Mouse (Mus musculus) heart, embryonic 12.5 days (tissue): ENCODE results near the gene Gna11. TPM values are rescaled to one million over a fixed set of nuclear protein-coding genes. Genes with fewer than 3 reads are reported as not detected.
A peak's percentile ranks its signal among the peaks of the same experiment; 100 is the strongest.

Source experiments
- ATAC-seq: fragments of 200-750 bp; cut with Nextera tagmentation; 2 replicates; pipeline ENCODE4 v1.8.0; 2017; ENCODE audit warnings: moderate TSS enrichment, moderate library complexity; ENCODE audit not compliant: insufficient number of reproducible peaks, low FRiP score
- H3K27ac ChIP-seq: fragments of 300-500 bp; sonication (generic); 2 replicates; pipeline ENCODE4 v1.5.1; 2016; ENCODE audit warnings: mild to moderate bottlenecking, moderate library complexity; ENCODE audit not compliant: poor library complexity, severe bottlenecking
- H3K27me3 ChIP-seq: fragments of 300-500 bp; sonication (generic); replicated peaks from 2 replicates; pipeline ENCODE4 v1.6.1; 2016; ENCODE audit warnings: mild to moderate bottlenecking, moderate library complexity
- H3K36me3 ChIP-seq: fragments of 300-500 bp; sonication (generic); 2 replicates; pipeline ENCODE4 v1.6.1; 2016; ENCODE audit warnings: mild to moderate bottlenecking, moderate library complexity
- H3K4me1 ChIP-seq: fragments of 300-500 bp; sonication (generic); replicated peaks from 2 replicates; pipeline ENCODE4 v1.6.1; 2016; ENCODE audit warnings: mild to moderate bottlenecking
- H3K4me2 ChIP-seq: fragments of 300-500 bp; sonication (generic); 2 replicates; pipeline ENCODE4 v1.6.1; 2016; ENCODE audit warnings: mild to moderate bottlenecking, moderate library complexity
- H3K4me3 ChIP-seq: fragments of 300-500 bp; sonication (generic); 2 replicates; pipeline ENCODE4 v1.5.1; 2016; ENCODE audit warnings: mild to moderate bottlenecking
- H3K9ac ChIP-seq: fragments of 300-500 bp; sonication (generic); 2 replicates; pipeline ENCODE4 v1.6.1; 2016; ENCODE audit warnings: mild to moderate bottlenecking, moderate library complexity
- H3K9me3 ChIP-seq: fragments of 300-500 bp; sonication (generic); replicated peaks from 2 replicates; pipeline ENCODE4 v1.6.1; 2016; ENCODE audit warnings: mild to moderate bottlenecking, moderate library complexity
- WGBS: fragments of 180-500 bp; shearing (Covaris S2); methylation state at CpG from one replicate; pipeline ENCODE4 v1.1.7; 2016; 5-methylcytosine and 5-hydroxymethylcytosine counted together
- polyA plus RNA-seq: library from polyadenylated mRNA; unstranded; fragments of >200 nt; fragmentation: Nextera tagmentation; extraction: Ambion mirVana; gene quantifications from 2 replicates; pipeline ENCODE4 v1.2.1, GENCODE M21; 2016

The Gna11 gene
- polyA plus RNA-seq, 1 experiment from 2014 or later: 58.4 TPM

DNA sequence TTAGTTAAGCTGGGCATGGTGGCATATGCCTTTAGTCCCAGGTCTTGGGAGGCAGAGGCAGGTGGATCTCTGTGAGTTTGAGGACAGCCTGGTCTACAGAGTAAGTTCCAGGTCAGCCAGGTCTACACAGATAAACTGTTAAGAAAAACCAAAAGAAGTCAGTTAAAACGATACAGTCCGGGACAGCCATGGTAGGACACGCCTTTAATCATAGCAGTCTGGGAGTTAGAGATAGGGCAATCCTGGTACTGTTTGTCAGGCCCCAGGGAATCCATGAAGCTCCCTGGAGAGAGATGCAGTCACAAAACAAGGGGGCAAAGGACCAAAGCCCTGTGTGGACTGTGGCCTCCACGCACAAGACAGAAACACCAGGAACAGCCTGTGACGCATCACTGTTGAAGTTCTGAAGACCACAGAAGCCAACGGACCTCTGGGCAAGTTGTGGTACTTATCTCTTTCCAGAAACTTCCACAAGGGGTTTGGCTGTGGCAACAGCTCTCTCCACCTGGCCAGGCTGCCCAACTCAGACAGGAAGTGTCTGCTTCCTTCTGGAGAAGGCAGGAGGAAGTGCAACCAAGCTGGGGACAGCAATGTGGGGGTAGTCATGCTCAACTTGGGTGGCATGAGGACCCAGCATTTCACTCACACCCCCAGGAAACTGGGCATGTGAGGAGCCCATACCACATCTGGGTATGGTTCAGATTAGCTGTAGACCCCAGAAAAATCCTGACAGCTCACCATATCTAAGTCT, 25.6 kb downstream of the Gna11 start:
- H3K4me1 ChIP-seq: peaks cover 11% of the 10 kb centered on the region
- no peaks in the 10 kb centered on the region for H3K9me3 ChIP-seq
- H3K4me2 ChIP-seq: no peak overlapping the region
- 0 out of 2 replicates have a peak, but pooled peaks cover 2% of the 10 kb centered on the region for H3K36me3 ChIP-seq
- H3K27ac ChIP-seq: no peak overlapping the region
- H3K4me3 ChIP-seq: no peak overlapping the region
- H3K27me3 ChIP-seq: no peaks in the 10 kb centered on the region
- no peak overlapping the region for H3K9ac ChIP-seq
- 62% methylated on average over 6 of the region's 6 CpGs for WGBS
- ATAC-seq: no peak

DNA sequence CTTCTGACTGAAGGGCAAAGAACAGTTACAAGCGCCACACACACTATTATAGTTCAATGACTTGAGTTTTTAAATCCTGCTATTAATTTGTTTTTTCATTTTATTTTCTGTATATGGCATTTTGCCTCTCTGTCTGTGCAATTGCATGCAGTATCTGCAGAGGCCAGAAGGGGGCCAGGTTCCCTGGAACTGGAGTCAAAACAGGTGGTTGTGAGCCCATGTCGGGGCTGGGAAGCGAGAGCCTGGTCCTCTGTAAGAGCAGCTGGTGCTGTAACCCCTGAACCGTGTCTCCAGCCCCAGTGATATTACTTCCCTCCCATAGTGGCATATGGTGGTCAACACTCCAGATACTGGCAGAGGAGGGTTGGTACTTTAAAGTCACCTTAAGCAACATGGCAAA, 26.4 kb downstream of the Gna11 start:
- Histone ChIP-seq H3K27me3 (no peaks in the 10 kb centered on the region), H3K9ac (no peak overlapping the region), H3K36me3 (0 out of 2 replicates have a peak, but pooled peaks cover 4% of the 10 kb centered on the region), H3K4me2 (no peak overlapping the region), H3K27ac (no peak overlapping the region), H3K4me1 (peaks cover 3% of the 10 kb centered on the region; the same call in 1 of the 2 replicates), H3K9me3 (0 out of 2 replicates have a peak, but pooled peaks cover 6% of the 10 kb centered on the region), H3K4me3 (no peak overlapping the region)
- no peak for ATAC-seq
- WGBS: 18% methylated on average over 4 of the region's 4 CpGs

DNA sequence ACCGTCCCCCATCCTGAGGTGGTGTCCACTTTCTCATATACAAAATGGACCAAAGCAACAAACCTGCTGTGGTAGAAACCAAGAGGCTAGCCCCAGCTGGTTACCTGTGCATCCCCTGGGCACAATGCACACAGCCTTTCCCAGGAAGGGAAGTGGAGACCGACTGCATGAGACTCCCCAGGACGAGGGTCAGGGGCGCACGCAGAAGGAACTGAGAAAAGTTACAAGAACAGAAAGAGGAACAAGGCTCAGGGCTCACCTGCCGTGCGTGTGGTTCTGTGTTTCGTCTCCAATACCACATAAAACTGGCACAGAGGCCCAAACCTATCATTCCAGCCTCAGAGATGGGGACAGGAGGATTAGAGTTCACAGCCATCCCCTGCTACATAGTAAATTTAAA, 27.8 kb downstream of the Gna11 start:
- no peaks in the 10 kb centered on the region for H3K4me1 ChIP-seq
- H3K4me2 ChIP-seq: no peak overlapping the region
- H3K36me3 ChIP-seq: 0 out of 2 replicates have a peak, but pooled peaks cover 4% of the 10 kb centered on the region
- no peak overlapping the region for H3K27ac ChIP-seq
- H3K4me3 ChIP-seq: no peak overlapping the region
- WGBS: 72% methylated on average over 8 of the region's 8 CpGs
- 0 out of 2 replicates have a peak, but pooled peaks cover 6% of the 10 kb centered on the region for H3K9me3 ChIP-seq
- no peak for ATAC-seq
- peaks cover 8% of the 10 kb centered on the region for H3K27me3 ChIP-seq
- no peak overlapping the region for H3K9ac ChIP-seq

DNA sequence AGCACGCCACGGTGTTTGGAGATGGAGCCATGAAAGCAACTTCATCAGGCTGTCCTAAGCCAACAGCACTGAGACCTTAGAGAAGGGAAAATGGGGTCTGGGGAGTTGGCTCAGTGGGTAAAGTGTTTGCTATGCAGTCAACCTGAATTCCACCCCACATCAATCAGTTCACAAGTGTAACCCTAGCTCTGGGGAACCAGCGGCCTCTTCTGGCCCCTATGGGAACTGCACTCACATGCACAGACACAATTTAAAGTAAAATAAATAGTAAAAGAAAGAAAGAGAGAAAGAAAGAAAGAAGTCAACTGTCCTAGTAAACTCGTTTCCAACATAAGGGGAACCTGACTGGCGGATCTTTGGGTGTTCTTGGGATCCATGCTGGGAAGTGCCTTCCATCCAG, 31.2 kb downstream of the Gna11 start:
- no peak for ATAC-seq
- 83% methylated on average over 5 of the region's 5 CpGs for WGBS
- 0 out of 2 replicates have a peak, but pooled peaks cover 6% of the 10 kb centered on the region for H3K9me3 ChIP-seq
- H3K9ac ChIP-seq: no peak overlapping the region
- H3K4me1 ChIP-seq: no peaks in the 10 kb centered on the region
- 0 out of 2 replicates have a peak, but pooled peaks cover 4% of the 10 kb centered on the region for H3K36me3 ChIP-seq
- H3K4me2 ChIP-seq: no peak overlapping the region
- H3K4me3 ChIP-seq: no peak overlapping the region
- H3K27ac ChIP-seq: no peak overlapping the region
- H3K27me3 ChIP-seq: peaks cover 23% of the 10 kb centered on the region

DNA sequence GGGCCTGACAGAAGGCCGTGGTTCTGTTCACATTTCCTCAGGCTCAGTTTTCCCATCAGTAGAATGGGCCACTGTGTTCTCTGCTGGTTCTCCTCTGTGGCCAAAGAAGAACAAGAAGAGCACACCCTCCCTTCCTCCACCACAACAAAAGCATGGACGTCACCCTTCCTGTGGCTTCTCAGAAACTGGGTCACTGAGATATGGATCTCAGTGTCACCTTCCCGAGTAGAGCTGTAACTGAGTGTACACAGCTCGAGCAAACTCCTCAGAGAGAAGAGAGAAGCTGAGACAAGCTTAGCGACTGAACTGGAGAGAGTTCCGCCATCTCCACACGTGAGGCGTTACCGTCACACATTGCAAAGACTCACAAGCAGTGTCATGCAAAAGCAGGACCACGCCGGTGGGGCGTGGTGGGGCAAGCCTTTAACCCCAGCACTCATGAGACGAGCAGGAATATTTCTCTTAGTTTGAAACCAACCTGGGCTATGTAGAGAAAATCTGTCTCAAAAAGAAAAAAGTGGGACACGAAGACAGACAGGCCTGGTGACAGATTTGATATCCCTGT, 34.7 kb downstream of the Gna11 start:
- Histone ChIP-seq H3K4me1 (no peaks in the 10 kb centered on the region), H3K36me3 (0 out of 2 replicates have a peak, but pooled peaks cover 4% of the 10 kb centered on the region), H3K9ac (no peak overlapping the region), H3K4me2 (no peak overlapping the region), H3K27me3 (peaks cover 23% of the 10 kb centered on the region), H3K27ac (no peak overlapping the region), H3K9me3 (0 out of 2 replicates have a peak, but pooled peaks cover 6% of the 10 kb centered on the region), H3K4me3 (no peak overlapping the region)
- 73% methylated on average over 14 of the region's 14 CpGs for WGBS
- ATAC-seq: no peak

DNA sequence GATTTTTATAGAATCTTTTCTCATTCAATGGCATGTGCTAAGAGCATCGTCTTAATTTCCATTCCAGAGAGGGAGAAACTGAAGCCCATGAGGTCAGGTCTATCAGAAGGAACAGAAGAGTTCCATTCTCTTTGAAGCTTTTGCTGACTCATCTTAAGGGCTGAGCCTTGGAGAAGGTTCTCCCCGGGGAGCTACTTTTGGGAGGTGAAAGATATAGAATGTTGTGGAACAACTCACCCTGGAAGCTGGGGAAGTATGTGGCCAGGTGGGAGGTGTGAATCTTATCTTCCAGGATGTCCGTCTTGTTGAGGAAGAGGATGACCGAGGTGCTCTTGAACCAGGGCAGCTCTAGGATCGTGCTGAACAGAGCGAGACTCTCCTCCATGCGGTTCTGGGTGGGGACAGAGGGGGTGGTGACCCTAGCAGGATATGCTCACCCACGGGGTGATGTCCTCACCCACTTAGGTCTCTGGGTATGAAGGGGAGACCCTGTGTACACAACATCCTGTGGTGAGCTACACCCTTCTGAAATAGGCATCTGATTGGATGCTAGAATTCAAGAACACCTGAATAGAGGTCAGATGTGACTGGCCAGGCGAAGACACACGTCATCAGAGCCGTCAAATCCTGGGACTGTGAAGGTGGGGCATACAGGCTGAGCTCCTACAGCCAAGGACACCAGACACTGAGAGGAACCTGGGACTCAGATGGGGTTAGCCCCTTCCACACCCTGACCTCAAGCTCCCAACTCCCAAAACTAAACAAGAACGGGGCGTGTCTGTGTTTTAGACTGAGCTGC, 37.1 kb downstream of the Gna11 start:
- H3K27ac ChIP-seq: no peak overlapping the region

DNA sequence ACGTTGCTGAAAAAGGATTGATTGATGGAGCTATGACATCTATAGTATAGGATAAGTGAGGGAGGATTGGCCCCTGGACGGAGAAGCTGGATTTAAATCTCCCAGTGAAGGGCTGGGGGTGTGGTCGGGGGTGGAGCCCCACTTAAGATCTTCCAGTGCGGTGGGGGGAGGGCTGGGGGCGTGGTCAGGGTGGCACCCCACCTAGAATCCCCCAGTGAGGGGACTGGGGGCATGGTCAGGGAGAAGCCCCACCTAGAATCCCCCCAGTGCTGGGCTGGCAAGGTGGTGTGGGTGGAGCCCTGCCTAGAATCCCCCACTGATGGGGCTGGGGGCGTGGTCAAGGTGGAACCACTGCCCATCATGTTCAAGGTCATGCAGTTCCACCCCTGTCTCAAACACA, 37.9 kb downstream of the Gna11 start:
- no peak overlapping the region for H3K9ac ChIP-seq
- no peak overlapping the region for H3K4me2 ChIP-seq
- H3K27me3 ChIP-seq: peaks cover 30% of the 10 kb centered on the region
- H3K36me3 ChIP-seq: no peaks in the 10 kb centered on the region
- 0 out of 2 replicates have a peak, but pooled peaks cover 3% of the 10 kb centered on the region for H3K9me3 ChIP-seq
- no peak overlapping the region for H3K27ac ChIP-seq
- H3K4me3 ChIP-seq: no peak overlapping the region
- ATAC-seq: no peak
- WGBS: 30% methylated on average over 6 of the region's 6 CpGs
- H3K4me1 ChIP-seq: 0 out of 2 replicates have a peak, but pooled peaks cover 3% of the 10 kb centered on the region

More for the DNA sequence above, 37.1 kb downstream of the Gna11 start:
- Histone ChIP-seq H3K9ac (no peak overlapping the region), H3K9me3 (0 out of 2 replicates have a peak, but pooled peaks cover 3% of the 10 kb centered on the region), H3K4me1 (0 out of 2 replicates have a peak, but pooled peaks cover under 1% of the 10 kb centered on the region), H3K36me3 (no peaks in the 10 kb centered on the region), H3K4me2 (no peak overlapping the region), H3K4me3 (no peak overlapping the region), H3K27me3 (peaks cover 37% of the 10 kb centered on the region)
- no peak for ATAC-seq
- 64% methylated on average over 13 of the region's 13 CpGs for WGBS

DNA sequence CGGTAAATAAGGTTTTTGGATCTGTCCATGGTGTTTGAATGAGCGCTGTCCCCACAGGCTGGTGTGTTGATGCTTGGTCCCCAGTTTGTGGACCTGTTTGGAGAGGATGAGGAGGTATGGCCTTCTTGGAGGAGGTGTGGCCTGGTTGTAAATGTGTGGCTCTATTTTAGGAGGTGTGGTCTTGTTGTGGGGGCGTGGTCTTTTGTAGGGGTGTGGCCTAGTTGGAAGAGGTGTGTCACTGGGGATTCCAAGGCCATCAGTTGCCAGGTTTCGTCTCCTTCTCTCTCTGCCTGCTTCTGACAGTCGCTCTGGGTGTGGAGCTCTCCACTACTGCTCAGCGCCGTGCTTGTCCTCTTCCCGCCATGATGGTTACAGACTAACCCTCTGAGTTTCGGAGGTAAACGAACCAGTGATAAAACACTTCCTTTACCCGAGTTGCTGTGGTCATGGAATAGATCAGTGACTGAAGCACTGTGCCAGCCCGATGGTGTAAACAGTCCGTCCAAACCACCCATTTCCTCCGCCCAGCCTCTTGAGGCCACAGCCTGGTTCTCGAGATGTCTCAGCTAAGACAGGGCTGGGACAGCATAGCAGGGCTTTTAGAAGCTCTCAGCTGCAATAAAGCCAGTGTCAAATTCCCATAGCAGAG, 39.9 kb downstream of the Gna11 start:
- H3K27ac ChIP-seq: no peak overlapping the region
- 0 out of 2 replicates have a peak, but pooled peaks cover 3% of the 10 kb centered on the region for H3K4me1 ChIP-seq
- H3K36me3 ChIP-seq: no peaks in the 10 kb centered on the region
- H3K4me3 ChIP-seq: no peak overlapping the region
- H3K9me3 ChIP-seq: 0 out of 2 replicates have a peak, but pooled peaks cover 3% of the 10 kb centered on the region
- H3K4me2 ChIP-seq: no peak overlapping the region
- 0 out of 2 replicates have a peak, but pooled peaks cover 16% of the 10 kb centered on the region for H3K27me3 ChIP-seq
- no peak for ATAC-seq
- H3K9ac ChIP-seq: no peak overlapping the region
- WGBS: 73% methylated on average over 15 of the region's 15 CpGs

DNA sequence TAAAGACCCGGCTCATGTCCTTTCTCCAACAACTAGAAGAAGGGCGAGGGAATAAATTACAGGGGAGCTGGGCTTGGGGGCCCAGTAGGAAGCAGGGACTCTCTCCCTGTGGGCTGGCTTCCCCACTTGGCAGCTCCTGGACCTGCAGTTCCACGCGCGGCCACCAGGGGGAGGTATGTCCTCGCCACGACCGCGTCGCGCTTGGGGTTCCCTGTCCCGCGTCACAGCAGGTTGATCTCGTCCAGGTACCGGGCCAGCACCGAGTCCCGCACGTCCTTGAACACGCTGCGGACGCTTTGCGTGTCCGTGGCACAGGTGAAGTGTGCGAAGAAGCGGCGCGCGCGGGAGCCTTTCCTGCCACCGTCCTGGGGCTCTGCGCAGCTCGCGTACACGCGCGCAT, 42.3 kb downstream of the Gna11 start:
- Histone ChIP-seq H3K27me3 (0 out of 2 replicates have a peak, but pooled peaks cover 16% of the 10 kb centered on the region), H3K36me3 (no peaks in the 10 kb centered on the region), H3K27ac (no peak overlapping the region), H3K4me2 (peak overlapping the region; percentile 76), H3K4me3 (peak overlapping the region; percentile 41), H3K4me1 (0 out of 2 replicates have a peak, but pooled peaks cover 3% of the 10 kb centered on the region), H3K9ac (peak overlapping the region; percentile 60), H3K9me3 (0 out of 2 replicates have a peak, but pooled peaks cover 3% of the 10 kb centered on the region)
- no peak for ATAC-seq
- WGBS: 11% methylated on average over 36 of the region's 36 CpGs

DNA sequence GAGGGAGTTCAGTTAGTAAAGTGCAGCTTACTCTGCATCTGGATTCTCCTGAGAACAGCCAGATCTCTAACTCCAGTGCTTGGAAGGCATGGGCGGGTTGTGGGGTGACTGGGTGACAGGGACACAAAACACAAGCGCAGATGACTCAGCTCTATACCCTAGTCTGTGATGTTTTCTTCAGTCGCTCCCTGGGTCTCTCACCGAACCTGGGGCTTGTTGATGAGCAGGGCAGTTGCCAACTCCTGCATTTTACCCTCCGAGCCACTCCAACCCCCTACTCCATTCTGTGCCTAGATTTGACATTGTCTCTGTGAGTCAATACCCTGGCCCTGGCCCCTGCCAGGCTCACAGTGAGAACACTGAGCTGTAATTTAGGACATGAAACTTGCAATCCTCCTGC, 43.1 kb downstream of the Gna11 start:
- Histone ChIP-seq H3K27ac (no peak overlapping the region), H3K9ac (no peak overlapping the region), H3K27me3 (0 out of 2 replicates have a peak, but pooled peaks cover 16% of the 10 kb centered on the region), H3K4me2 (no peak overlapping the region), H3K4me3 (no peak overlapping the region), H3K9me3 (0 out of 2 replicates have a peak, but pooled peaks cover 3% of the 10 kb centered on the region), H3K36me3 (no peaks in the 10 kb centered on the region), H3K4me1 (0 out of 2 replicates have a peak, but pooled peaks cover 3% of the 10 kb centered on the region)
- WGBS: 80% methylated on average over 5 of the region's 5 CpGs
- no peak for ATAC-seq
